Mouse (Mus musculus): Measurements from ENCODE around the gene Nrip1.
"Not testable (repeated sequence)": the region's sequence is repeated elsewhere in the genome, so short reads cannot be mapped to it uniquely, and the experiment has no call there.

The Nrip1 gene

DNA sequence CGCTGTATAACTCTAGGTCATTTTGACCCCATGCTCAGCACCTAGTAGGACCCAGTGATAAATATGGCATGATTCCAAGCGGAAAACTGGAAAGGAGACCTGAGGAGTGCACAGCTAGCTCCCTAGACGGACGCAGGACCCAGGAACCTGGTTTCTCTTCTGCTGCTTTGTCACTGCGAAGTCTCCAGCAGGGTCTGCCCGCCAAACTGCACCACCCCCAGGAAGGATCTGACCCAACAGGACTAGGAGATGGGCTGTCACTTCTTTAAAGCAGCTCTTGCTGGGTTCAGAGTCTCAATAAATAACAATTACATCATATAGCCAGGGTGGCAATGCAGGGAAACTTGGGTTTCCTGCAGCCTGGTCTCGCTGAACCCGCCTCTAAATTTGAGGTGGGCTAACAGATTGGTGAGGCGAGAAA is at the start of gene Nrip1:
Gene Nrip1 (minus strand): TSS at position 157 of the 421 bp plus-strand sequence.
- DNase-seq (ENCODE audit: low spot score) = peak; percentile 79

DNA sequence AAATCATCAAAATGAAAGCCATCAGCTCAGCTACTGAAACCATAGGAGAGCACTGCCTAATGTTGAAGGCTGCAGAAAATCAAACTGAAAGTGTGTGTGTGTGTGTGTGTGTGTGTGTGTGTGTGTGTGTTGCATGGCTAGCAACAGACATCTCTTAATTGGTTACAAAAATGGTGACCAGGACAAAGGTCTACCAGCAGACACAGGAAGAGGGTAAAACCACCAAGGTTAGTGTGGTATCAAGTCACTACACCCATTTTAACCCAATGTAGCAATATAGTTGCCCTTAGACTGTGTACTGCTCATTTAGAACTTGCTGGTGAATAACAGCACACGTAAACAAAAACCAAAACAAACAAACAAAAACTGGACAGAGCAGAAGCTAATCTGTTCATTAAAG is 48.9 kb upstream of the Nrip1 start:
- no peak for DNase-seq (ENCODE audit: low spot score)

DNA sequence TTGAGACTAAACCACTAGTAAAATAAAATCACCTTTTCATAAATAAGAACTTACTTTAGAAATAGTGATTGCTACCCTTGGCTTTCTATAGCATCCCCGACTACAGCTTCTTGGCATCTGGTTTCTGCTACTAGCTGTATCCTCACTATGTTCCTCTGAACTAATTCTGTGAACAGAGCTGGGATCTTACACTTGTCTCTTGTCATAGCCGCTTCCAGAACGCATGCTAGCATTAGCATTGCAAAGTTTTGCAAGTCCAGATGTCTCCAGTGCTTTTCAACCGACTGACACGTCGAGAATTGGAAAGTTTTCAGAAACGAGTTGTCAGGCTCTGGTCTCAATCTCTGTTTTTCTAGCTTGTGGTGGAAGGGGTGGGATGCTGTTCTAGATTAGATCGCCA is 46.2 kb upstream of the Nrip1 start:
- no peak for DNase-seq (ENCODE audit: low spot score)

DNA sequence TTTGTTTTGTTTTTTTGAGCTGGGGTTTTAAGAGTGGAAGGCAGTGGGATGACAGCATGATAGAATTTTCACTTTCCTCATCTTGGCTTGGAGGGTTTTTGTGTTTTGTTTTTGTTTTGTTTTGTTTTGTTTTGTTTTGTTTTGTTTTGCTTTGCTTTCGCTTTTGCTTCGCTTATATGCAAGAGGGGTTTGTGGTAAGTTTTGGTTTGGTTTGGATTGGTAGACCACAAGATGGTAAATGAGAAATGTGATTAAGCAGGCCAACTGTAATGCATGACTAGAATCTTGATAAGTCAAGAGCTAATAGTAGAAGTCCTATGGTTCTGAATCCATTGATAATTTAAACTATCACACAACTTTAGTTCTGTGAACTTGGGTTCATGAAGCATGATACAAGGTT is 42.9 kb upstream of the Nrip1 start:
- DNase-seq (ENCODE audit: low spot score) = no peak

DNA sequence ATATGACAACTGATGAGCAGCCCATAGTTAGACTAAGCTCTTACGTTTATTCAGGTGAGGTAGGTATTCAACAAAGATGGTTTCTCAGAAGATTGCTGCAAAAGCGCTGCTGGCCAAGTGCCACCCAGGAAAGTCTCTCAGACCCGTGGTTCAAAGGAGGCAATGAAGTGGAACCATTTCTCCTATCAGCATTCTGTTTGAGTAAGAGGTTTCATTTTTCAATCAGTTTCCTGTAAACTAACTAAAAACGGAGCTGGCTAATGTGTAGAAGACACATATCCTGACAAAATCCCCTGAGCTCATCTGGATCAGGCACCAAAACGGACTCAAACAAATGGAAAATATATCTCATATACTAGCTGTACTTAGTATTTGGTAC is 42.4 kb upstream of the Nrip1 start:
- no peak for DNase-seq (ENCODE audit: low spot score)

DNA sequence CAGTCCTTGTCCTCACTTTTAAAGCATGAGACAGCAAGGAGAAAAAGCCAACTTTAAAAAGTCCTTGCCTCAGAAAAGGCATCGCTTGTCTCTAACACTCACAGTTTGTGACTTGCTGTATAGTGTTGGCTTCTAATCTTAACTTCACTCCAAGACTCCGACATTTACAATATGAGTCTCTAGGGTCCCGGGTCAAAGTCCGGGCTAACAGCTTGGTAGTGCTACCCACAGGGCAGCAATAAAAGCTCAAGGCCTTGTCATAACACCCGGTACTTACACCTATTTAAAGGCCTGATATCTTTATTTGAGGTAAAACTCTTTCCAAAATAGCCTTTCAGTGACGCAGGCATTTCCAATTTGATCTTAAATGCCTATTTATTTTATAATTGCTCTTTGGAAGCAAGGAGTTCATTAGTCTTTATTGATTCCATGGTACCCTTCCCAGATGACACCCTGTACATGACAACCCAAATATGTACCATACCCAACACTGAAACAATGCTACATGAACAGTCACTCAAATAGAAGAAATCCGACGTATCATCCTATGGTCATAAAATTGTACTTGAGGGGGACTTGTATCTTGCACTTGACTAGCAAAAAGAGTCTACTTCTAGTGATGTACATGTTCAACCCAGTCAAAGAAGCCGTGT is 41.9 kb upstream of the Nrip1 start:
- DNase-seq (ENCODE audit: low spot score) = no peak

- no peak for DNase-seq (ENCODE audit: low spot score)
These were observed 40.9 kb upstream of the Nrip1 start for GRCm38 (mm10) chr16:76414528-76414927.

DNA sequence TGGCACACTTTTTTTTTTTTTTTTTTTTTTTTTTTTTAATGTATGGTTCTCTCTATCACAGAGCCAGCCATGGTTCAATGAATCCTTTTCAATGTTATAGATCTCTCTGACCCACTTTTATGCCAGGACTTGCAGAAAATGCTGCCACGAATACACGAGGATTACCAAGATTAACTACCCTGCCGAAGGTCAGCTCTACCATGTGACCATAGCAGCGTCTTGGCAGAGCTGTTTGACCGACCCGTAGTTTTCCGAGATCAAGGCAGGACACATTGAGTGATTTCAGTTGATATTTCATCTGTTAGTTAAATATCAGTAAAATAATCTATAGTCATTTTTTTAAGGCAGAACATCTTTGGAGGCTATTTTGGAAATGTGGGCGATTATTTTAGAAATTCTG is 40.0 kb upstream of the Nrip1 start:
- no peak for DNase-seq (ENCODE audit: low spot score)

DNA sequence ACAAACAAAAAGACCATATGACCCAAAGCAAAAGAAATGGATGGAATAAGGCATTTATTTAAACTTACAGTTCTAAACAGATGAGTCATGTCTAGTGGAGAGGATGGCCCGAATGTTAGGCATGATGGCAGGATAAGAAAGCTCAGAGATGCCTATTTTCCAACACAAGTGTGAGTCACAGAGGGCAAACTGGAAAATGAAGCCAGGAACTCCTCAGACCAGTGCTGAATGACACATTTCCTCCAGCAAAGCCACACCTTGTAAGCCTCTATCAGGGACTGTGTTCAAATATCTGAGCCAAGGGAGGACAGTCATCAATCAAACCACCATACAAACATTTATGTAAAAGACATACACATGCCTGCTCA is 35.7 kb upstream of the Nrip1 start:
- no peak for DNase-seq (ENCODE audit: low spot score)

GRCm38 (mm10) chr16:76408696-76409354 is 35.2 kb upstream of the Nrip1 start:
- DNase-seq (ENCODE audit: low spot score) = no peak

GRCm38 (mm10) chr16:76408241-76408640 is 34.6 kb upstream of the Nrip1 start:
- DNase-seq (ENCODE audit: low spot score) = no peak

DNA sequence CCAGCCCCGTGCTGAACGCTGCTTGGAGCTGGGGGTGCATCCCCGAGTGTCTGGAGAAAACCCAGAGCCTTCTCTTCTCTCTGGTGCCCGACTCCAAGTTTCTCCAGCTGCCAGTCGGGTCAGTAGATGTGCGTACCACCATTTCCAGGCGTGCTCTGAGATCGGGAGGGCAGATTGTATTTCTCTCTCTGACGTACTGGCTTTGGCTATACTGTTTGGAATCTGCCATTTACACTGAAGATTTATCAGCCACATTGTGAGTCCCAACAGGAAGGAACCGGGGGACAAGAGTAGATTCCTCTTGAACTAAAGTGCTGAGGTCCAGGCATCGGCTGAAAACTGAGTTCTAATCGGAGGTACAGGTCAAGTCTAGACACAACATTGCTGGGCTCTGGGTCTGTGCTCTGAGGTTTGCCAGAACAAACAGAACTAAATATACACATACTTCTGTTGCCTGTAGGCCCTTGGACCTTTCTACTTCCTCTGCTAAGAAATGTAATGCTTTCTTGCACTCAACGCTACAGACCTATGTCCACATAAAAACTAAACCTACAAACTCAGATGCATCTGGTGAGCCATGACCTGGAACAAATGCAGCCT is 33.8 kb upstream of the Nrip1 start:
- DNase-seq (ENCODE audit: low spot score) = peak; percentile 36

GRCm38 (mm10) chr16:76406897-76407296 is 33.3 kb upstream of the Nrip1 start:
- DNase-seq (ENCODE audit: low spot score) = peak; percentile 18

DNA sequence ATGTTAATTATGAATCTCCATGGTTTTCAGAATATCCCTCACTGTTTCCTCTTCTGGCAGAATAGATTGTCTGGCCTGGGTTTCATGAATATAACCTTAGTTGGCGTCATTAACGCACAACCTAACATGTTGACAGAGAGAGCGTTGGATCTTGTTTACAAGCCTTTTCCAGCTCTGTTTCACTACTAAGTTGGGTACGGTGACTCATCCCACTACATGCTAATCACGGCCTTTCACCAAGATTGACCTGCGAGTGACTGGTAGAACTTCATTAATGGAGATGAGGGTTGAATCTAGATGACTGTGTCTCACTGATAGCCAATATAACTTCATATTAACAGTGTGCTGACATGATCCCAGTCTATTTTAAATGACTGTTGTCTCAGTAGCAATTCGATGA is 32.7 kb upstream of the Nrip1 start:
- DNase-seq (ENCODE audit: low spot score) = no peak

DNA sequence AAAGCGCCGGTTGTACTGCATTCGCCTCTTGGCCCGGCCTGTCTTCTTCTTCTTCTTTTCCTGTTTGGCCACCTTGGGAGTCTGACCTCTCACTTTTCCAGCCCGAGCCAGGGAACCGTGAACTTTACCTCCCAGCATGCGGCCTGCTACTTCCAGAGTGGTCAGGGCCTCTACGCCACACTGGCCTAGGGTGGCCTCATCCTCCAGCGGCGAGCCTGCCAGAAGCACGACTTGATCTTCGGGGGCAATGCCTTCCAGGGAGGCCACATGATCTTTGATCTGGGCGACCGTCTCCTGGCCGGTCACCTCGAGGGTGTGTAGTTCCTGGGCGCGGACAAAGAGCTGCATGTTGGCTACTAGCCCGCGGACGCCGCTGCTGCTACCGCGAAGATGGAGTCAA is 29.7 kb upstream of the Nrip1 start:
- not testable (repeated sequence) for DNase-seq (ENCODE audit: low spot score)

DNA sequence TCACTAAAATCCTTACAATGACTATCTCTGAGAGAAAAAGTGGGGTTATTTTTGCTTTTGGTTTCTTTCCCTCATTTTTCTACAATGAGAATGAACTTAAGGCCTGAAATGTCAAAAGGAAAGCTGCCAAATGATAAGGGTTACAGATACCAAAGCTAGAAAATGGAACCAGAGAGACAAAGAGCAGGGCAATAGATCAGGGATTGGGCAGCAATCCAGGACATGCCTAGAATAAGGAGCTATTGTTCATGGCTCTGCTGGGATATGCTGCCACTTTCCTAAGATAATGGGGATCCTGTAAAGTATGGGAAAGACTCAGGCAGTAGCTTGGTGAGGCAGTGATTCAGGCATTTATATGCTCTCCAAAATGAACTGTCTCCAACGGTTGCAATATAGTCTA is 22.9 kb upstream of the Nrip1 start:
- DNase-seq (ENCODE audit: low spot score) = no peak

GRCm38 (mm10) chr16:76393267-76393666 is 19.6 kb upstream of the Nrip1 start:
- DNase-seq (ENCODE audit: low spot score) = no peak

DNA sequence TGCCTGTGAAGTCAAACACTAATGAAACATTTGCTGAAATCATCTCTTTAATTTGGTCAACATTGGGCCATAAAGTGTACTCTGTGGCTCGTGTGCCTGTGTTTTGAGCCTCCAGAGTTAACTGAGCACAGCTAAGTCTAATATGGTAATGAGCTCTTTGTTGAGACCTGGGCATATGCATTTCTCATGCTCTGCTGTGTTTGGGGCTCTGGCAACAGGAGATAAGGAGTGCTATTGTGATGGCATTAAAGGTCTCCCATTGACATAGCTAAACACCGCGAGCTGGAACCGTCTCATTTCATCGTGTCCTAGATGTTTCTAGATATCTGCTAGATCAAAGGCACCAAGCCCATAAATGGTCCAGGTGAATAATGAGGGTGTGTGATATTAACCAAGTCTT is 12.9 kb upstream of the Nrip1 start:
- DNase-seq (ENCODE audit: low spot score) = no peak

DNA sequence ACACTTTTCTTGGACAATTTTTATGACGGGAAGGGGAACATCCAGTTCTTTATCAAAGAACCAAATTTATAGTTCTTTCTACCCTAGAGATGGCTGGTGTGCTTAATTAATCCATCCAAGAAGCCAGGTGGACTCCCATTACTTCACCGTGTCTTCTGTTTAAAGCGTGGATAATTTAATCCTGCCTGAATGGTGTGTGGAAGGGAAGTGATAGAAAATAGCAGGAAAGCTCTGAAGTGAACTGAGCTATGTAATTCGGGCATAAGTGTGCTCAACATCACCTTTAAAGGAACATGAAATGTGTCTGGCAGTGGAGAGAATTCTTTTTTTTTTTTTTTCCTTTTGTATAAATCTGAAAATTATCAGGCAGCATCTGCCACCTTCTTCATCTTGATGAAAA is 12.4 kb upstream of the Nrip1 start:
- no peak for DNase-seq (ENCODE audit: low spot score)

DNA sequence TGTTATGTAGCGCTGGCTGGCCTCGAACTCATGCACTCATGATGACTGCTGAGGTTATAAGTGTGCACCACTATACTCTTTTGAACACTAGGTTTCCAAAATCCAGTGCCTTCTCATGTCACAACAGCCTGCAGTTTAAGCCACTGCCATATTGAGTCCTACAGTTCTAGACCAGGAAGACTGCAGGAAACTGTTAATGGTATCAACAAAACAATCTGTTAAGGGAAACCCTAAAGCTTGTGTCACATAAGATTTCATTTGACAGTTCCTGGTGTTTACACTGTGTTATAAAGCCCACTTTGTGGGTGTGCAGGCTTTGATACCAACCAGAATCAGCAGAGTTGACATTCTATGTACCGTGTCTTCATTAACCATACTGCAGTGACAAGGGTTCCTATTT is 3.6 kb upstream of the Nrip1 start:
- no peak for DNase-seq (ENCODE audit: low spot score)

DNA sequence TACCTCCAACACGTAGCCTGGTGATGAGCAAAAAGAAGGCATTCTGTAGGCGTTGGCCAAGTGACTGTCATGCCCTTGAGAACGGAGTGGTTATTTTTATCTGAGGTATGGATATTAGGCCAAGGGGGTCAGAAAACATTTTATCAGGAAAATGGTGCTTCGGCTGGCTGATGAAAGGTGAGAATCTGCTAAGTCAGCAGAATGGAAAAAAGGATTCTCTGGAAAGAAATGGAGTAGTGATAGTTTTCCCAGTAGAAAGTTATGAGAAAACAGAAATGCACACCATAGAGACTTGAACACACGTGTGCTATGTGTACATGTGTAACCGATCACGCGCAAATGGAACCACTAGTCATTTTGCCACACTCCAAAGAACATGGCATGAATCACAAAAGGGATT is 3.0 kb upstream of the Nrip1 start:
- DNase-seq (ENCODE audit: low spot score) = no peak

- DNase-seq (ENCODE audit: low spot score) = peak; percentile 91
These were observed 576 bp downstream of the Nrip1 start for GRCm38 (mm10) chr16:76372941-76373561.
